Comparison of ENCODE assay signal across 15 mouse cellular contexts in the genomic region with DNA sequence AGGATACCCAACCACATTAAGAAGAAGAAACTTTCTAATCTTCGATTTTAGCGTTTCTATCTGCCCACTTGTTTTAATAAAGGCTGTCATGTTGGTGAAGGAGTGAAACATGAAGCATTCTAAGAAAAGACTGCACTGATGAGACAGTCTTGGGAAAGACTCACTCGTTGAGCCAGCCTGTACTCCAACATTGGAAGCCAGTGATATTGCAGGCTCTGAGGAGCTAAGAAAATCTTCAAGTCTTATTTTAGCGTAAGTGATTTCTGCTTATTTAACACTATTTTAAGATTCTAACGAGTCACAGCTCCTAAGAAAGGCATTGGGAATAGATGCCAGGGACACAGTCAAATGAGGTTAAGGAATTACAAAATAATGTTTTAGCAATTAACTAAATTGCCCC.
"Had no signal": no experiment of that assay in that cellular context is flagged by ENCODE, and none has a peak within 500 bp of the region (broad histone marks: within the 10 kb centered on the region; RNA-seq: fewer than 3 reads in every experiment).

No protein-coding gene starts in this region.

- ATAC-seq: hindbrain, postnatal 0 days; intestine, embryonic 16.5 days had no signal

- DNase-seq: gastrocnemius, postnatal 14 days; gastrocnemius, postnatal 36 days; heart, adult 11 months; heart, adult 2 months; heart, postnatal 14 days; heart, postnatal 36 days; kidney, adult 11 months; kidney, adult 2 months; kidney, adult 9 months; kidney, postnatal 14 days; kidney, postnatal 36 days; layer of hippocampus, adult 9-11 months; layer of hippocampus, postnatal 36 days had no signal
